Mouse (Mus musculus) splenic B cell, adult 2 months (primary cell): ENCODE data around the gene Adcy5.

Source experiments
- DNase-seq: peaks from one replicate; pipeline ENCODE4 v3.0.0-alpha.2; 2011; ENCODE audit warnings: low read depth, low spot score
- H3K27me3 ChIP-seq: 2 replicates; pipeline ENCODE4 v1.6.1; 2012; ENCODE audit warnings: mild to moderate bottlenecking, low read length, moderate library complexity, mixed read lengths; ENCODE audit not compliant: control insufficient read depth, poor library complexity, insufficient read depth, severe bottlenecking
- H3K36me3 ChIP-seq: 2 replicates; pipeline ENCODE4 v1.6.1; 2012; ENCODE audit warnings: mild to moderate bottlenecking, low read length, moderate library complexity, mixed read lengths; ENCODE audit not compliant: control insufficient read depth, poor library complexity, insufficient read depth, severe bottlenecking

Adcy5 gene

DNA sequence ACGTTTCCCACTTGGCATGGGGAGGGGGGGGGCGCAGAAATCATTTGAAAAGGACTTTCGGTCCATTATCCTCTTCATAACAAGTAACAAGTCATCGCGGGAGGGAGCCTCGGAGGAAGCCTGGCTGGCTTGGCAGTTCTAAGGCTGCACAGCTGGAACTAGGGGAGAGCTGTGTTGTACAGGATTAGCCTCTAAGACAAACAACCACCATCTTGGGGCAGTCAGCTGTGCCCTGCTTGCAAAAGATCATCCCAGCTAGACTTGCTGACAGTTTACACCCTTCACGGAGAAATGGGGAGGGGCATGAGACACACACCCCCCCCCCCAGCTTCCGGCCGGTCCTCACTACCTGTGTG, 14.1 kb upstream of the Adcy5 start:
- no peaks in the 10 kb centered on the region for H3K27me3 ChIP-seq
- H3K36me3 ChIP-seq, result no peaks in the 10 kb centered on the region
- no peak for DNase-seq

GRCm38 (mm10) chr16:35141839-35142238, 12.8 kb upstream of the Adcy5 start:
- Histone ChIP-seq H3K27me3 (no peaks in the 10 kb centered on the region), H3K36me3 (no peaks in the 10 kb centered on the region)
- no peak for DNase-seq

- DNase-seq, result no peak
- Histone ChIP-seq H3K27me3 (no peaks in the 10 kb centered on the region), H3K36me3 (no peaks in the 10 kb centered on the region)
Measured at GRCm38 (mm10) chr16:35146153-35146552, 8.5 kb upstream of the Adcy5 start.

DNA sequence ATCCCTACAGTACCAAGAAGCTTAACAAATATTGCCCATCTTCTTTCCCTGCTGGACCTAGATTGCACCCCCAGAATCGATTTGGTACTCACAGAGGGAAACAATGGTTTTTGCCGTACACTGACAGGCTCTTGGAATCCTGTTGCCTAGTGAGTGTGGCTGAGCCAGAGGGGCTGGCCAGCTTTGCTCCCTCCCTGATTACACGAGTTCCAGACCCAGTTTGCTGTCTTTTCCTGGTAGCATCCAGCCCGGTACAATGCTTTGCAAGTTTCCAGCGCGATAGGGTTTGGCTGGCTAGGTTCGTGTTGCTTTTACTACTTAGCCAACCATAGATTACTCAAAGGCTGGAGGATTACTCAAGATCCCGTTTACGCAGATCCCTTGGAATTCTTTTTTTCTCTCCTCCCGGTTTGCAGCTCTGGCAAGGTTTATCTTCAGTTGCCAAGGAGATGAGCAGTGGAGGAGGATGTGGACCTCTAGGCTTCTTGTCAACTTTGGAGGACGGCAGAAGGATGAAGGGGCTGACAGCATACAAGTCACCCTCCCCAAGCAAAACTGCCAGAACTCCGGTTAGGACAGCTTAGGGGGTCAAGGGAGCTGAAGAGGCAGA, 1.4 kb upstream of the Adcy5 start:
- H3K36me3 ChIP-seq, result no peaks in the 10 kb centered on the region
- DNase-seq, result no peak
- H3K27me3 ChIP-seq, result no peaks in the 10 kb centered on the region

DNA sequence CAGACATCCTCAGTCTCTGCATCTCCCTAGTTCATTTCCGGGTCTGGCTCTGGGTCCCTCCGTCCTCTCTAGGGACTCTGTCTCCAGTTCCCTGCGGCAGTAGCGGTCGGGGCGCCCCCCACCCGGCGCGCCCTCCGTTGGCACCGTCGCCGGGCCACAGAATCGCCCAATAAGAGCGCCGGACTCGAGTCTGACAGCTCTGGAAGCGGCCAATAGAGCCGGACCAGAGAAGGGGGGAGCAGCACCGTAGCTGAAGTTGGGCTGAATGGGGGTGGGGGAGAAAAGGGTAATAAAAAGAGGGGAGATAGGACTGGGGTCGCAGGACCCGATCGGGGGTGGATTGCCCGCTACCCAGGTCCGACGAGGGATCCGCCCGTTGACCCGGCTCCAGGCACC, 434 bp upstream of the Adcy5 start:
- DNase-seq, result no peak
- Histone ChIP-seq H3K27me3 (no peaks in the 10 kb centered on the region), H3K36me3 (no peaks in the 10 kb centered on the region)

- DNase-seq, result peak; percentile 14
- no peaks in the 10 kb centered on the region for H3K36me3 ChIP-seq
Measured at GRCm38 (mm10) chr16:35155391-35156305, 971 bp downstream of the Adcy5 start.

DNA sequence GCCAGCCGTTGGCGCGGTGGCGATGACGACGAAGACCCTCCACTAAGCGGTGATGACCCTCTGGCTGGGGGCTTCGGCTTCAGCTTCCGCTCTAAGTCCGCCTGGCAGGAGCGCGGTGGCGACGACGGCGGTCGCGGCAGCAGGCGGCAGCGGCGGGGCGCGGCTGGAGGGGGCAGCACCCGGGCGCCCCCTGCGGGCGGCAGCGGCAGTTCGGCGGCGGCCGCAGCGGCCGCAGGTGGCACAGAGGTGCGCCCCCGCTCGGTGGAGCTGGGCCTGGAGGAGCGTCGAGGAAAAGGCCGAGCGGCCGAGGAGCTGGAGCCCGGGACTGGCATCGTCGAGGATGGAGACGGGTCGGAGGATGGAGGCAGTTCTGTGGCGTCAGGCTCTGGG, 1.6 kb downstream of the Adcy5 start:
- no peaks in the 10 kb centered on the region for H3K36me3 ChIP-seq
- H3K27me3 ChIP-seq, result no peaks in the 10 kb centered on the region
- DNase-seq, result peak; percentile 54

More at GRCm38 (mm10) chr16:35155391-35156305, 971 bp downstream of the Adcy5 start:
- H3K27me3 ChIP-seq, result no peaks in the 10 kb centered on the region

GRCm38 (mm10) chr16:35156832-35157231, 2.2 kb downstream of the Adcy5 start:
- no peak for DNase-seq
- no peaks in the 10 kb centered on the region for H3K27me3 ChIP-seq

DNA sequence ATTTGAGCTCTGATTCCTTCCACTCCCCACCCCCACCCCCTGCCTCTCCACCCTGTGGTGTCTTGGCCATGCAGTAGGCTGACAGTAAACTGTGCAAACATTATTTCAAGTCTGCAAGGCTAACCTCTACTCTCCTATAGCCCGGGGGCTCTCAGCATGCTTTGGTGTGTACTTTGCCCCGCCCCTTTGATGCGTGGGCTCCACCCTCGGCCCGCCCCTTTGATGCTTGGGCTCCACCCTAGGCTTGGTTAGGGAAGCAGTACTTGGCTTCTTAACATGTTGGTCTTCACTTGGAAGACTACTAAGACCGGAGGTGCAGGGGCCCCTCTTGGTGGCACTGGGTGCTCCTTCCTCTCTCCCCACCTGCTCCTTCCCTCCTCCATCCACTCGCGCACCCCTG, 4.9 kb downstream of the Adcy5 start:
- Histone ChIP-seq H3K36me3 (no peaks in the 10 kb centered on the region), H3K27me3 (no peaks in the 10 kb centered on the region)
- no peak for DNase-seq

More at GRCm38 (mm10) chr16:35156832-35157231, 2.2 kb downstream of the Adcy5 start:
- no peaks in the 10 kb centered on the region for H3K36me3 ChIP-seq

GRCm38 (mm10) chr16:35159991-35160390, 5.3 kb downstream of the Adcy5 start:
- no peaks in the 10 kb centered on the region for H3K36me3 ChIP-seq
- no peak for DNase-seq
- no peaks in the 10 kb centered on the region for H3K27me3 ChIP-seq

GRCm38 (mm10) chr16:35164361-35165224, 9.9 kb downstream of the Adcy5 start:
- Histone ChIP-seq H3K27me3 (no peaks in the 10 kb centered on the region), H3K36me3 (no peaks in the 10 kb centered on the region)
- no peak for DNase-seq

GRCm38 (mm10) chr16:35165361-35165760, 10.7 kb downstream of the Adcy5 start:
- H3K36me3 ChIP-seq, result no peaks in the 10 kb centered on the region
- DNase-seq, result no peak
- H3K27me3 ChIP-seq, result no peaks in the 10 kb centered on the region

GRCm38 (mm10) chr16:35165788-35166187, 11.1 kb downstream of the Adcy5 start:
- DNase-seq, result no peak
- Histone ChIP-seq H3K27me3 (no peaks in the 10 kb centered on the region), H3K36me3 (no peaks in the 10 kb centered on the region)

- no peak for DNase-seq
- Histone ChIP-seq H3K27me3 (no peaks in the 10 kb centered on the region), H3K36me3 (no peaks in the 10 kb centered on the region)
Measured at GRCm38 (mm10) chr16:35169431-35169830, 14.8 kb downstream of the Adcy5 start.

DNA sequence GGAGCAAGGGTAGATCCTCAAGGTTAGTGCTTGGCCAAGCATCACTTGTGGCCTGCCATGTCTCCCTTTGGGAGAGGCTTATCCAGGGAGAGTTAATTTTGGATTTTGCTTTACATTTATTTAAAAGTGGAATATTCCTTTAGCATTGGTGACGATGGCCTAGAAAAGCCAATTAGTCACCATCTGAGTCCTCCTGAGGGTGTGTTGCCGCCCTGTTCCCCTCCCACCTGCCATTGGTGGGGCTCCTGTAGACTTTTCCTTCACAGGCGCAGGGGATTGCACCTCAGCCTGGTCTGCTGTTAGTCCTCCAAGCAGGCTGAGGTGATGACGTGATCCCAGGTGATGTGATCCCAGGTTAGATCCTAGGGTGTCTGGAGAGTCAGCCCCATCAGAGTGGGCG, 17.5 kb downstream of the Adcy5 start:
- Histone ChIP-seq H3K27me3 (no peaks in the 10 kb centered on the region), H3K36me3 (no peaks in the 10 kb centered on the region)
- no peak for DNase-seq
